Mouse (Mus musculus) neutrophil, adult 5-6 weeks (primary cell): ENCODE measurements around the gene Fndc11. TPM values are rescaled to one million over a fixed set of nuclear protein-coding genes. Genes with fewer than 3 reads are reported as not detected.
A peak's percentile ranks its signal among the peaks of the same experiment; 100 is the strongest.

Source experiments
- ATAC-seq: fragments of 151-379, 151-347 bp; 2 replicates; pipeline ENCODE4 v1.8.0; 2017; ENCODE audit warnings: mild to moderate bottlenecking, moderate TSS enrichment; ENCODE audit not compliant: insufficient number of reproducible peaks, poor library complexity, low FRiP score, severe bottlenecking; ENCODE audit errors: extremely low read depth
- total RNA-seq: library from RNA; stranded (forward); fragments of 200-1000 nt; gene quantifications from 2 replicates; pipeline ENCODE4 v1.2.3, GENCODE M21; 2017

The Fndc11 gene
- total RNA-seq, 1 experiment from 2014 or later = 0.58 TPM

DNA sequence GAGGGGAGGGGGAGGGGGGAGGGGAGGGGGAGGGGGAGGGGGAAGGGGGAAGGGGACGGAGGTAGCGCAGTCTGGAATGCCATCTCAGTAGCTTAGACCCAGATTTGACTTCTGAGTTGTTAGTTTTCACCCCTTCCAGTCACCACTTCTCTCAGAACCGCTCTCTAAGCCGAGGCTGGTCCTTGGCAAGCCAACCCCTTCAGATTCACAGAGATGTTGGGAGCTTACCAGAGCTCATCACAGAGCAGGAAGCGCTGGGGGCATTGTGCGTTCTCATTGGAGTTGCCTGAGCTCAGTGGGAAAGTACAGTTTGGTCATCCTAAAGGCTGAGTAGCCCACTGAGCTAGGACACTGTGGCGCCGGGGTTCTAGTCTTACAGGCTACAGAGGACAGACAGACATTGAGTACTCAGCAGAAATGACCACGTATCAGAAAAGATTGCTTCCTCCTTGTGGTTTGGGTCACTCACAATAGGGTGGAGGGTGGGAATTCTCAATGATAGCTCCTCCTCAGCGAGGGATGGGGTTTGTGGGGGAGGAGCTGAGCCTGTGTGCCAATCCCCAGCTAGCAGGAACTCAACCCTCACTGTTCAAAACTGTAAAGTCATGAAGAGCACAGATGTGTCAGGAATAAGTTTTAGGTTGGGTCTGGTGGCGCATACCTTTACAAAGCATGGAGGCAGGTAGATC lies 24.0 kb downstream of the Fndc11 start:
- peak; percentile 87 for ATAC-seq

DNA sequence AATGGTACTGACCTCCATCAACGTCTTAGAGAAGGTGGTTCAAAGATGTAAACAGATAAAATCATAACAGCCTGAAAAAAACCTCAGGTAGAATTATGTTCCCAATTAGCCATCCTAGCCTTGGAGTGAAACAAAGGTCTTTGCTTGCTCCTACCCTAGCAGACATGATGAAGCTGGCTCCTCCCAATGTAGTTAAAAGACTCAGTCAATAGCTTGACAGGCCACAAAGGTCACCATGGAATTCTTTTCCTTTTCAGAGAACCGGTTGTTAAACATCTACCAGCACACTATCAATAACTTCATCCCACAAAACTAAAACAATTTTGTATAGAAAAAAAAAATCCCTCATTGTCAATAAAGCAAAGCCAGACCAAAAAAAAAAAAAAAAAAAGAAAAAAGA lies 25.2 kb downstream of the Fndc11 start:
- no peak for ATAC-seq

DNA sequence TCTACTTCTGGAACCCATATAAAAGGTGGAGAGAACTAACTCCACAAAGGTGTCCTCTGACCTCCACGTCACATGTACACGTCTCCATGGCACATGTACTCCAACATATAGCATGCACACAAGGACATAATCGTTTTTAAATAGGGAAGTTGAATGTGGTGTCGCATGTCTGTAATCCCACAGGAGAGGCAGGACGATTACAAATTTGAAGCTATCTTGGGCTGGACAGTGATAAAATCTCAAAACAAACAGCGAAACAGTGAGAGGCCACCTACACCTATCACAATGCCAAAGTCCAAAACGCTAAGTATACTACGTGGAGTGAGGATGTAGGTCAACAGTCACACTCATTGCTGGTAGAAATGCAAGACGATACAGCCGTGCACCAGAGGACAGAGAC lies 29.4 kb downstream of the Fndc11 start:
- no peak for ATAC-seq

DNA sequence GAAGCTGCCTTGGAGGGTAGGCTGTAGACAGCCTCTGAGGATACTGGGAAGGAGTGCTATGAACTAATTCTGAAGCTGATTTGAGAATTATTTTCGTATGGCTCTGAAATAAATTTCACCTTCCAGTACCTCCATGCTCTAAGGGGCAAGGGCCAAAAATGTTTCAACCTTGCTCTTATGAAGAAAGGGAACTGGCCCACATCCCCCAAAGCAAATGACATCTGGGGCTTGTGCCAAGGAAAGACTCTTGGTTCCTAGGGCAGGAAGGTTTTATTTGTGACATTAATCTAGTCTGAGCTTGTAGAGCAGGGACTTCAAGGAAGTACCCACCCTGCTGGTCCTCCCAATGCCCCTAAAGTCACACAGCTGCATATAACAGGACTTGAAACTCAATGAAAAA lies 32.0 kb downstream of the Fndc11 start:
- ATAC-seq = no peak

DNA sequence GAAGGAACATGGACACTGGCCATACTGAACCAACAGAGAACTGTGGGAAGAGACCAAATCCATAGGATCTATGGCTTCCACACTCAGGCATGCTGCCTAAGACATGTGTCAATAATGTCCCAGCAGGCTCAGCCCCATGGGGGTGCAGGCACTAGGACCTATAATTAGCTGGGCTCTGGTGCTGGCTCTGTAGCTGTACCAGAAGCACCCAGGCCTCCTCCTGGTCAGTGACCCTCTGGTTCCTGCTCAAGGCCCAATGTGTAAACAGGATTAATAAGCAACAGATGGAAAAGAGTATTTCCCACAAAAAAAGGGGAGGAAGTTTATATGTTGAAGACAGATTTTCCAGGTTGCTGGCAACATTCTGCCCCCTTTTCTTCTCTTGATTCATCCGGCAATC lies 33.4 kb downstream of the Fndc11 start:
- no peak for ATAC-seq

DNA sequence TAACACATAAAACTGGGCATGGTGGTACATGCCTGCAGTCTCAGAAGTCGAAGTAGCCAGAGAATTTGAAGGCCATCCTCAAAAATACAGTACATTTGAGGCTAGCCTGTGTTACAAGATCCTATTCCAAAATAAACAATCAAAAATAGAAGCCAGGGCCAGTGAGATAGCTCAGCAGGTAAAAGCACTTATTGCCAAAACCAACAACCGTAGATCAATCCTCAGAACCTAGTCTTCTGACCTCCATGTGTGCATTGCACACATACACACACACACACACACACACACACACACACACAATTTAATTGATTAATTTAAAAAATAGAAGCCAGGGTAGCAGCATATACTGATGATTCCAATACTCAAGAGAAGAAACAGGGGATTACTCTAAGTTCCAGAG lies 47.0 kb downstream of the Fndc11 start:
- ATAC-seq = no peak

DNA sequence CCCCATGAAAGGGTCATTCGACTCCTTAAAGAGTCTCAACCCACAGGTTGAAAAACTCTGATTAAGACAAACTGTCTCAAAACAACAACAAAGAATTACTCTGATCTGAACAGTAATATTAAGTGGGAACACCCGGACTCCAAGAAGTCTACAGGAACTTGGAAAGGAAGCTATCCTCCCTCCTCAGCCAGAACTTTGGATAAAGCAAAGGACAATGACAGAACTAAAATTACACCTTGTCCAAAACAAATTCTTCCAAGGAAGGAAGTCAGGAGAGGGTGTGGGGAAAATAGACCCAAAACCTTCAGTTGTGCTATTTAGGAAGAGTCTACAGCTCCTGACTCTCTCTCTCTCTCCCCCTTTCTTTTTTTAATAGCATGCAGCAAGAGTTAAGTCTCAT lies 52.3 kb downstream of the Fndc11 start:
- no peak for ATAC-seq

Other genes with a start within 250 kb of the Fndc11 start
- gene Col20a1, start 233.5 kb upstream of the Fndc11 start, total RNA-seq = 1.6 and 3.6 TPM in 2 replicates
- not detected in 2 replicates for gene Chrna4, start 176.5 kb upstream of the Fndc11 start, total RNA-seq
- gene Kcnq2, start 84.7 kb upstream of the Fndc11 start, total RNA-seq = not detected in 2 replicates
- not detected in 2 replicates for gene Eef1a2, start 63.0 kb upstream of the Fndc11 start, total RNA-seq
- gene Ppdpf, start 32.8 kb upstream of the Fndc11 start, total RNA-seq = 128 and 151 TPM in 2 replicates
- 0.12 and 0.74 TPM in 2 replicates for gene Ptk6, start 17.2 kb upstream of the Fndc11 start, total RNA-seq
- gene Srms, start 6.8 kb upstream of the Fndc11 start, total RNA-seq = 1.2 and 1.7 TPM in 2 replicates
- gene Helz2, start 22.0 kb downstream of the Fndc11 start, total RNA-seq = 139 and 141 TPM in 2 replicates
- 47.4 and 57.6 TPM in 2 replicates for gene Gmeb2, start 68.0 kb downstream of the Fndc11 start, total RNA-seq
- gene Stmn3, start 94.5 kb downstream of the Fndc11 start, total RNA-seq = not detected in 2 replicates
- gene Rtel1, start 99.7 kb downstream of the Fndc11 start, total RNA-seq = 49.7 and 51.6 TPM in 2 replicates
- gene Zgpat, start 144.9 kb downstream of the Fndc11 start, total RNA-seq = 81.7 and 86.8 TPM in 2 replicates
- gene Arfrp1, start 145.4 kb downstream of the Fndc11 start, total RNA-seq = 61.3 and 74.3 TPM in 2 replicates
- 54.9 and 70.6 TPM in 2 replicates for gene Lime1, start 160.1 kb downstream of the Fndc11 start, total RNA-seq
- 0.74 and 1.0 TPM in 2 replicates for gene Zbtb46, start 239.4 kb downstream of the Fndc11 start, total RNA-seq